Mouse (Mus musculus): ENCODE measurements around the gene Ifnk.

- no peak; a peak in 1 of 4 replicates for TF ChIP-seq POLR2A (IDR thresholded peaks at IDR 0.05; ENCODE audit: control insufficient read depth in 1 of 2, insufficient read depth in 1 of 2, low read depth in 1 of 2, low read length in 2 of 2, poor library complexity in 1 of 2)
- no peak for TF ChIP-seq MAFK (IDR thresholded peaks at IDR 0.05; ENCODE audit: borderline replicate concordance, low read depth, low read length)
- TF ChIP-seq MYC (IDR thresholded peaks at IDR 0.05; ENCODE audit: low read depth, low read length) = no peak
- TF ChIP-seq CTCF (IDR thresholded peaks at IDR 0.05 in 2 of 3, conservative IDR thresholded peaks at IDR 0.05 in 1 of 3; ENCODE audit: control insufficient read depth in 1 of 3, insufficient read depth in 1 of 3, low read depth in 2 of 3, low read length in 3 of 3, poor library complexity in 1 of 3, severe bottlenecking in 1 of 3) = no peak
- no peak for TF ChIP-seq ZKSCAN1 (IDR thresholded peaks at IDR 0.05; ENCODE audit: low read depth, low read length)
- TF ChIP-seq NRF1 (IDR thresholded peaks at IDR 0.05; ENCODE audit: insufficient read depth, low read depth, low read length, poor library complexity, severe bottlenecking) = peak; percentile 63
- TF ChIP-seq POLR2AphosphoS2 (IDR thresholded peaks at IDR 0.05; ENCODE audit: low read length) = no peak
- TF ChIP-seq CHD2 (IDR thresholded peaks at IDR 0.05; ENCODE audit: low read length) = no peak
- TF ChIP-seq GATA1 (IDR thresholded peaks at IDR 0.05; ENCODE audit: low read depth, low read length) = peak; percentile 62
Measured at GRCm38 (mm10) chr4:35156149-35156611, 4.3 kb downstream of the Ifnk start.
